Mouse (Mus musculus) urinary bladder, adult 2 months (tissue): Measurements from ENCODE around the gene Apopt1. TPM values are rescaled to one million over a fixed set of nuclear protein-coding genes. Genes with fewer than 3 reads are reported as not detected.
A peak's percentile ranks its signal among the peaks of the same experiment; 100 is the strongest.

ENCODE experiments used
- DNase-seq: peaks from one replicate; pipeline ENCODE4 v3.0.0; 2022; ENCODE audit warnings: low spot score
- polyA plus RNA-seq: library from polyadenylated mRNA; depleted of rRNA; stranded (reverse); fragments of >200 nt; gene quantifications from 2 replicates; pipeline ENCODE4 v1.2.3, GENCODE M21; 2012; rRNA removed

Apopt1 gene
- 47.1 and 50.6 TPM in 2 replicates for polyA plus RNA-seq

DNA sequence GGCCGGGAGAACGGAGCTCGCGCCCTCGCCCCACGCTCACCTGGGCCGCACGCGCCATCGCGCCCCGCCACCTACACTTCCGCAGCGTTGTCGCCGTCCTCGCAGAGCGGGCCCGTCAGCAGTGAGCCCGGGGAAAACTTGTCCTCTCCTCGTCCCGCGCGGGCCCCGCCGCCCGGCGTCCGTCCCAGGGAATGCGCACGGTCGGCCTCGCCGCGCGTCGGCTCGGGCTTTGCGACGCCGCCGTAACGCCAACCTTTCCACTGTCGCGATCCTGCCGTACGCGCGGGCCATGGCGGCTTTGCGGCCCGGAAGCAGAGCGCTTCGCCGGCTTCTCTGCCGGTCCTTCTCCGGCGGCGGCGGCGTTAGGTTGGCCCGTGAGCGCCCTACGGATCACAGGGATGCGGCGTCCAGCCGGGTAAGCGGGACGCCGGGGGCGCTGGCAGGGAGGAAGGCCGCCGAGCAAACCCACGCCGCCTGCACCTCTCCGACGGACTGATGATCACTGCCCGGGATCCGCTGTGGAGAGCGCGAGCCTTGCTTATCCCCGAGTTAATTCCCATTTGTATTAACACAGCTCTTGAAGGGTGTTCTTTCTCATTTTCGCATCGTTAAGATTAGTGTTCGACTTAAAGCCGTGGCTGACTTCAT is at the start of gene Apopt1, which contains the start of gene Bag5:
TSS of gene Apopt1 (plus strand) at position 258 of the 648 bp plus-strand sequence.
TSS of gene Bag5 (minus strand) at position 254 of the 648 bp plus-strand sequence.
- peak; percentile 88 for DNase-seq

GRCm38 (mm10) chr12:111664144-111664634 is 48.9 kb upstream of the Apopt1 start:
- DNase-seq, result no peak

DNA sequence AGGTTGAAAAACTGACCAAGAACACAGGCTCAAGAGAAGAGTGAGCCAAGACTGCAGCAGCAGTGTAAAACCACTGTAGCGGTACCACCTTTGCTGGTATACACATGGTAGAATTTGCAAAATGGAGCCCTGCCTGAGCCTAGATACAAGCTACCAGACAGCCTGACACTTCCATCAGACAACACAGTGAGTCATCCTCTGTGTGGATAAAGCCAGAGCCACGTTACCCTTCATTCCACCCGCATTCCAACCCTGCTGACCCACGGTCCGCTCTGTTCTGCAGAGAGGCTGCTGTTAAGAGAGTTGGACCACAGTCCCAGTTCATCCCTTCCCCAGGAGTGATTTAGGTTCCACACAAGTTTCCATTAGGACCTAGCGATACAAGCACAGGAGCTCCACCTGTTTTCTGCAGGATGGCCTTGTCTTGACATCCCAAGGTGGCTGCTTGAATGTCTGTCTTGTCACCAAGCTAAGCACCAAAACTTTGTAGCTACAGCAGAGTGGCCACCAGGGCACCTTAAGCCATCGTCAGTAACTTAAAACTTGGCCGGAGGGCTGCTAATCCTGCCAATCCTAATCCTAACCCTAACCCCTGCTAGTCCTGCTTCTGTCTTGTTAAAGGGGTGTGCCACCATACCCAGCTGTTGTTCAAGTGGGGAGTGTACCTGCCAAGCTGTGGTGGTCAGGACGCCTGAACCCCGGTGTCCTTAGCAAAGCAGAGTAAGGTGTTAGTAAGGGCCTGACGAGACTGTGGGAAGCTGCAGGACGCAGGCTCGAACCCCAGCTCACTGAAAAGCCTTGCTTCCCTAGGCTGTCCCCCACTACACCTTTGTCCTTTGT is 47.8 kb upstream of the Apopt1 start:
- no peak for DNase-seq

- DNase-seq, result no peak
These were observed 46.7 kb upstream of the Apopt1 start for GRCm38 (mm10) chr12:111666380-111666779.

- DNase-seq, result no peak
These were observed 45.6 kb upstream of the Apopt1 start for GRCm38 (mm10) chr12:111667421-111667820.

GRCm38 (mm10) chr12:111668457-111668912 is 44.6 kb upstream of the Apopt1 start:
- peak; percentile 90 for DNase-seq

DNA sequence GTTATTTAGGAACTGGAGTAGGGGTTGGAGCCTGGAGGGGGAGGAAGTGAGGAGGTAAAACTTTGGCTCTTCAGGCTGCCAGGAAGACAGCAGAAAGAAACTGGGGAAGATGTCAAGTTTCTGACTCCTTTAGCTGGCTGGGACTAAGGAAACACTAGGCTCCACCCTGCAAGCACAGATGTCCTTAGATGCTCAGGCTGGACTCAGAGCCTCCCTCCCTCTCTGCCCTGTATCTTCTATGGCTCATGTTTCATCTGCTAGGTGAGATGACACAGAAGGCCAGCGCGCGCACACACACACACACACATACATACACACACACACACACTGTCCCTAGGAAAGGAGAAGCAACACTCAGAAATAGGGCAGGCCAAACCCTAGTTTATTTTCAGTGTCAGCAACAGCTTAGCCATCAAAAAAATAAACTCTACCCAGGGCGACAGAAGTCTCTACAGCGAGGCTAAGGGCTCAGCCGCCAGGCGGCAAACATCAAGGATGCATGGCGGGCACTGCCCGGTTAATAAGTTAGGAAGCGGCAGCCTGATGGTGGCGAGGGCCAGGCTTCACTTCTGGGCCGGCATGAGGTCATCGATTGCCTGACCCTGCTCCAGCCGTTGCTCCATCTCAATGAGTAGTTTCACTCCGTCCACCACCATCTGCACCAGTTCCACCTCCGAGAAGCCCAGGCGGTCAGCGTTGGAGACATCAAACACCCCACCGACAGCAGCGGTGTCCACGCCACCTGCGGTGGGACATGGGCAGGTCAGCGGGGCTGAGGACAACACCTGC is 43.9 kb upstream of the Apopt1 start:
- DNase-seq, result no peak

- no peak for DNase-seq
These were observed 43.1 kb upstream of the Apopt1 start for GRCm38 (mm10) chr12:111669961-111670360.

DNA sequence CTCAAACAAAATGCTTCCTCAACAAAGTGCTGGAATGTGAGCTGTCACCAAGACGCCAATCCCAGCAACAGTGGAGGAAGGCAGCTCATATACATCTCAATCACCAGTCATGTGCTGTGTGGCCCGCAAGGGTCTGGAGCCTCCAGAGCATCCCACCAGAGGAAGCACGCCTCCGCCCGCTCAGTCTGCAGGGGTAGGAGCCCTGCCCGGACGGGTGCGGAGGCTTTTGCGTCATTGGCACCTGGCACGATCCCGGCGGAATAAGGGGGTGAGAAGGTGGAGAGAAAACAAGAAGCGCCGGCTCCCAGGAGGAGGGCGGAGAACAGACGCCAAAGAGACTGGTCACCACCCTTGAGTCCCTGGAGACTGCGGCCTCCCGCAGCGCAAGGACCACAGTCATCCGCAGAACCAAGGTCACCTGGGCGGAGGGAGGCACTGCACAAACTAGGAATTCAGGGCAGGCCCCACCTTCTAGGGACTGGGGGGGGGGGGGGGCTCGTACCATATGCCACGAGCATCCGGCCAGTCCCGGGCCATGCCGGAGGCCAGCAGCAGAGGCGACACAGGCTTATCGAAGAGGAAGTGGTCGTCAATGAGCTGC is 42.6 kb upstream of the Apopt1 start:
- DNase-seq, result peak; percentile 47

DNA sequence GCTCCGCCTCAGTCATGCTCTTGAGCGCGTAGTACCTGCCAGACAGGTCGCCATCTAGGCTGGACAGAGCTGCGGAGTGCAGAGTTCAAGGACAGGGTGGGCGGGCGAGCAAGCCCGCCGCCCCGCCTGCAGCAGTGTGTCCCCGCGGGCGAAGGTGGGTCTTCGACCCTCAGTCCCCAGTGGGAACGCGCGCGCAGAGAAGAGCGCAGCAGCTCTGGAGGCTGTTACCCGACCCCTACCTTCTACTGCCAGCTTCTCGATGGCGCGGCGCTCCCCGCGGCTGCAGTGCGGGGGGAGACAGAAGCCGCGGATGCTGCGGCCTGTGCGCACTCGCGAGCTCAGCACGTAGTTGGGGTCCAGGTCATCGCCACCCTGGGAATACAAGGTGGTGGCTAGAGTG is 42.1 kb upstream of the Apopt1 start:
- DNase-seq, result no peak

- no peak for DNase-seq
These were observed 41.6 kb upstream of the Apopt1 start for GRCm38 (mm10) chr12:111671431-111671902.

- DNase-seq, result peak; percentile 63
These were observed 40.9 kb upstream of the Apopt1 start, which contains the start of gene Ckb for GRCm38 (mm10) chr12:111672176-111672575. Ckb (minus strand) TSS chr12:111672338.

GRCm38 (mm10) chr12:111672581-111672980 is 40.5 kb upstream of the Apopt1 start:
- no peak for DNase-seq

DNA sequence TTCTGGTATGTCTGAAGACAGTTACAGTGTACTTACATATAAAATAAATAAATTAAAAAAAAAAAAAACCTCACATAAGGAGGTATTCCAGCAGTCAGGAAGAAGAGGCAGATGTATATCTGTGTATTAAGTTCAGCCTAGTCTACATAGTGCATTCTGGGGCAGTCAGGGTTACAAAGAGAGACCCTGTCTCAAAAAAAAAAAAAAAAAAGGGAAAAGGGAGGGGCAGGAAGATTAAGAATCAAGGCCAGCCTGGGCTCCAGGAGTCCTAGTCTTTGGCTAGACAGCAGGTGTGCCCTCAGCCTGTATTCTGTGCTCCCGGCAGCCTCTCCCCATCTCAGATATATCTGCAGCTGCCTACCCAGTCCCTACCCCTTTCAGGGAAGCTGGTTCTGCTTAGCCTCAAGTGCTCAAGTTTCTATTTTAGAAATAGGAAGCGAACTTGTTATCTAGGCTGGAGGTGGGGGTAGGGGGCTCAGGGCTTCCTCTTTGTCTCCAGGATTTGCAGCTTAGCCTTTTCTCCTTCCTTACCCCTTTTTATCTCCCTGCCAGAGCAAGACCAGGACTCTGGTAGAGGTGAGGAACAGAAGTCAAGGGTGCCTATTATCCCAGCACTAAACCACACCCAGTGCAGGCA is 38.1 kb upstream of the Apopt1 start:
- no peak for DNase-seq

DNA sequence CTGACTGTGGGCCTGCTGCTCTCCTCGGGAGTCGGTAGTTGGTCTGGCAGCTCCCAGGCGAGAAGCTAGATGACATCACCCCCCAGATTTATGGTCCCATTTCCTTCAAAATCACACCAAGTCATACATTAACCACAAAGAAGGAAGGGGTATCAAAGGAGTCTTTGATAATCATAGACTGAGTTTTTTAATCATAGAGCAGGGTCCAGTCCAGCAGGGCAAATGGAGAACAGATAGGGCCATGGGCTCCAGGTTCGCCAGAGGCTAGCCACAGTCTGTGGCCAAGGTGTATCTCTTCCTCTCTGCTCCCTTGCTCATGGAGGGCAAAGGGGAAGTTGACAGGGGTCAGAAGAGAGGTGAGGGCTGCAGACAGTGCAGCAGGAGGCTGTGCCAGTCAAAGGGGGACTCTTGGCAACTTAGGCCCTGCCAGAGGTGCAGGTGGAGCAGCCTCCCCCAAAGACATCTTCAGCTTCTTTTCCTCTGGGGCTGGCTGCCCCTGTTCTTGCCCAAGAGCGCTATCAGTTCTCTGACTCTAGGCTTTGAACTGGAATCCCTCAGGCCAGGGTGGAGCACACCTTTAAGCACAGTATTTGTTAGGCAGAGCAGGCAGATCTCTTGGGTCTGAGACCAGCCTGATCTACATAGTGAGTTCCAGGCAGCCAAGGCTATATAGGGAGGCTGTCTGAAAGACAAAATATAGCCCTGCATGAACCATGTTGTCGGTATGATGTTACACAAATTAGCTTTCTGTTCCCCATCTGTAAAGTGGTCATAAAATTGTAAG is 37.1 kb upstream of the Apopt1 start:
- no peak for DNase-seq

DNA sequence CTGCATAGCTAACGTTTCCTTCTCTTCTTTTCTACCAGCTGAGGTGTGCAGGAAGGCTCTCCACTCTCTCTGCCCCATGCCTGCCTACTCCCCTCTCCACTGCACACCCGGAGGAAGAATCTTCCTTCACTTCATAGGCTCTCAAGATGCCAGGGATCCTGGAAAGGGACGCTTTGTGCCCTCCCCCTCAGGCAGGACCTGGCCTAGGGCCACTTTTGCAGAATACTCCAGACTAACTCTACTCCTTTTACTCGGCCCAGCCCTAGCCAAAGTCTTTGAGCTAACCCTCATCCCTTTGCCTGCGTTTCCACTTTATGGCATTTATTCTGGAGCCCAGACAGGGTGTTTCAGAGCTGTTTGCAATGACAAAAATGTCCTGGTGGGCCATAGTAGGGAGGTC is 35.6 kb upstream of the Apopt1 start:
- no peak for DNase-seq

GRCm38 (mm10) chr12:111677882-111678669 is 35.0 kb upstream of the Apopt1 start, which contains the start of gene Trmt61a:
Trmt61a (plus strand) TSS chr12:111678105.
- peak; percentile 73 for DNase-seq

DNA sequence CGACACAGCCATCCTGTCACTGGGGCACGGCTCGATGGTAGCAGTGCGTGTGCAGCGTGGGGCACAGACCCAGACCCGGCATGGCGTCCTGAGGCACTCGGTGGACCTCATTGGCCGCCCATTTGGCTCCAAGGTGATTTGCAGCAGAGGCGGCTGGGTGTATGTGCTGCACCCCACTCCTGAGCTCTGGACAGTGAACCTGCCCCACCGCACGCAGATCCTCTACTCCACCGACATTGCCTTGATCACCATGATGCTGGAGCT is 34.5 kb upstream of the Apopt1 start:
- DNase-seq, result no peak

GRCm38 (mm10) chr12:111678997-111679396 is 34.1 kb upstream of the Apopt1 start:
- no peak for DNase-seq
